Mouse (Mus musculus): ENCODE results near the gene Reep3. TPM values are rescaled to one million over a fixed set of nuclear protein-coding genes. Genes with fewer than 3 reads are reported as not detected.

Reep3 gene
- polyA plus RNA-seq, 1 experiment: 13.2 TPM

GRCm38 (mm10) chr10:67075931-67076878 is 20.5 kb downstream of the Reep3 start:
- DNase-seq: no peak
- WGBS: 96% methylated on average over 21 of the region's 21 CpGs
- Histone ChIP-seq H3K4me3 (ENCODE audit: control insufficient read depth, insufficient read depth, low read length) (no peak overlapping the region), H3K36me3 (ENCODE audit: control insufficient read depth, insufficient read depth, low read length) (no peaks in the 10 kb centered on the region), H3K27ac (ENCODE audit: control insufficient read depth, insufficient read depth, low read length) (no peak overlapping the region), H3K4me1 (replicated peaks; ENCODE audit: control insufficient read depth, insufficient read depth, low read length) (peaks cover 12% of the 10 kb centered on the region), H3K27me3 (ENCODE audit: control insufficient read depth, insufficient read depth, low read length) (no peaks in the 10 kb centered on the region)
- TF ChIP-seq CTCF (IDR thresholded peaks at IDR 0.05; ENCODE audit: borderline replicate concordance, control insufficient read depth, extremely low read depth, insufficient read depth, low read length, poor library complexity): no peak

DNA sequence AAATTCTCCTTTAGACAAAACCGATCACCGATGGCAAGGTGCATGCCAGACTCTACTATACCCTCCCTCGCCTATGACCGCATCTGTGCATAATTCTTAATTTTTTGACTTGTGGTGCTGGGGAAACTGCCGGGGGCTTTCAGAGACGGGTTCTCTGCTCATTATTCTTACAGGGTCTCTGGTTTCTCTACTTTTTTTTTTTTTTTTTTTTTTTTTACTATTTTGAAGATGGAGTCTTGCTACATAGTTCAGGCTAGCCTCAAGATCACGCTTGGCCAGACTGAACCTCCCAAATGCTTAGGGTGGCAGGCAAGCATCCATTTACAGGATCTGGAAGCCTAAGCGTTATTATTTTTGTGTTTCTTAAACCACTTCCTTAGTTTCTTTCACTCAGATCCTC is 23.2 kb downstream of the Reep3 start:
- TF ChIP-seq CTCF (IDR thresholded peaks at IDR 0.05; ENCODE audit: borderline replicate concordance, control insufficient read depth, extremely low read depth, insufficient read depth, low read length, poor library complexity): no peak
- TF ChIP-seq POLR2A (IDR thresholded peaks at IDR 0.05; ENCODE audit: control insufficient read depth, extremely low read depth, insufficient read depth, low read length, poor library complexity): no peak
- peaks cover 14% of the 10 kb centered on the region for H3K4me1 ChIP-seq (replicated peaks; ENCODE audit: control insufficient read depth, insufficient read depth, low read length)
- no peak for DNase-seq
- no peak overlapping the region for H3K27ac ChIP-seq (ENCODE audit: control insufficient read depth, insufficient read depth, low read length)
- H3K27me3 ChIP-seq (ENCODE audit: control insufficient read depth, insufficient read depth, low read length): no peaks in the 10 kb centered on the region
- H3K36me3 ChIP-seq (ENCODE audit: control insufficient read depth, insufficient read depth, low read length): no peaks in the 10 kb centered on the region
- 86% methylated on average over 8 of the region's 8 CpGs for WGBS
- no peak overlapping the region for H3K4me3 ChIP-seq (ENCODE audit: control insufficient read depth, insufficient read depth, low read length)

DNA sequence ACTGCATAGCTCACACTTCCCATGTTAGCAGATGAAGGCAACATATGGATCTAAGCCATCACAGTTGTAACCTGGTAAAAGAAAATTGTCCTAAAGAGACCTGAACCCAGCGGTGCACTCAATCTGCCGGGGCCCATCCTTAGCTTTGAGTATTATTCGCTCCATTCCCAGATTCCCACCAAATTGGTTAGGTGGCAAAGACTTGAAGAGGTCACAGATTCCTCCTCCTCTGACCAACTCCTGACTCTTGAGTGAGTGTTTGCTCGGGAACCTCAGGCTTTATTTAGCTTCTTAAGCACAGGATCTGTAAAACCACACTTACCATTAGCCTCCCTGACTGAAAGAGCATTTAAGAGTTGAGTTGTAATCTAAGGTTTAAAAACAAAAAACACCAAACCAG is 24.1 kb downstream of the Reep3 start:
- no peak for DNase-seq
- H3K27ac ChIP-seq (ENCODE audit: control insufficient read depth, insufficient read depth, low read length): no peak overlapping the region
- WGBS: 75% methylated on average over 4 of the region's 4 CpGs
- no peak overlapping the region for H3K4me3 ChIP-seq (ENCODE audit: control insufficient read depth, insufficient read depth, low read length)
- peaks cover 14% of the 10 kb centered on the region for H3K4me1 ChIP-seq (replicated peaks; ENCODE audit: control insufficient read depth, insufficient read depth, low read length)
- no peaks in the 10 kb centered on the region for H3K27me3 ChIP-seq (ENCODE audit: control insufficient read depth, insufficient read depth, low read length)
- TF ChIP-seq POLR2A (IDR thresholded peaks at IDR 0.05; ENCODE audit: control insufficient read depth, extremely low read depth, insufficient read depth, low read length, poor library complexity): no peak
- no peak for TF ChIP-seq CTCF (IDR thresholded peaks at IDR 0.05; ENCODE audit: borderline replicate concordance, control insufficient read depth, extremely low read depth, insufficient read depth, low read length, poor library complexity)
- no peaks in the 10 kb centered on the region for H3K36me3 ChIP-seq (ENCODE audit: control insufficient read depth, insufficient read depth, low read length)

DNA sequence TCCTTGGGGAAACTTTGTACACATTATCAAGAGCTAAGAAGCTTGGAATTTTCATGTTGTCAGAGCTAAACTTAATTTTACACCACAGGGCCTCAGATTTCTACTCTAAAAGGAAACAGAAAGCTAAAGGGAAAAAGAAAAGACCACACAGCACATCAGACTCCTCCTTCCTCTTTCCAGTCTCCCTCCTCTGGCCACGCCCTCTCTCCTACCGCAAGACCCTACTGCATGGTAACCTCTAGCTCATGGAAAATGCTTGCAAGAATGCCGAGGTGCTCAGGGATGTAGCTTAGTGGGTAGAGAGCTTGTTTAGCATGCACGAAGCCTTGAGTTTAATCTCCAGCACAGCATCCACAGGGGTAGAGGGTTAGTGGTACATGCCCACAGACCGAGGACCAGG is 24.9 kb downstream of the Reep3 start:
- peaks cover 14% of the 10 kb centered on the region for H3K4me1 ChIP-seq (replicated peaks; ENCODE audit: control insufficient read depth, insufficient read depth, low read length)
- 23% methylated on average over 5 of the region's 5 CpGs for WGBS
- H3K4me3 ChIP-seq (ENCODE audit: control insufficient read depth, insufficient read depth, low read length): no peak overlapping the region
- no peak overlapping the region for H3K27ac ChIP-seq (ENCODE audit: control insufficient read depth, insufficient read depth, low read length)
- H3K36me3 ChIP-seq (ENCODE audit: control insufficient read depth, insufficient read depth, low read length): no peaks in the 10 kb centered on the region
- H3K27me3 ChIP-seq (ENCODE audit: control insufficient read depth, insufficient read depth, low read length): no peaks in the 10 kb centered on the region
- peak; percentile 27 for DNase-seq
- TF ChIP-seq CTCF (IDR thresholded peaks at IDR 0.05; ENCODE audit: borderline replicate concordance, control insufficient read depth, extremely low read depth, insufficient read depth, low read length, poor library complexity) (no peak), POLR2A (IDR thresholded peaks at IDR 0.05; ENCODE audit: control insufficient read depth, extremely low read depth, insufficient read depth, low read length, poor library complexity) (no peak)

- H3K27ac ChIP-seq (ENCODE audit: control insufficient read depth, insufficient read depth, low read length): no peak overlapping the region
- no peaks in the 10 kb centered on the region for H3K36me3 ChIP-seq (ENCODE audit: control insufficient read depth, insufficient read depth, low read length)
- peaks cover 14% of the 10 kb centered on the region for H3K4me1 ChIP-seq (replicated peaks; ENCODE audit: control insufficient read depth, insufficient read depth, low read length)
- no peak for TF ChIP-seq POLR2A (IDR thresholded peaks at IDR 0.05; ENCODE audit: control insufficient read depth, extremely low read depth, insufficient read depth, low read length, poor library complexity)
- TF ChIP-seq CTCF (IDR thresholded peaks at IDR 0.05; ENCODE audit: borderline replicate concordance, control insufficient read depth, extremely low read depth, insufficient read depth, low read length, poor library complexity): no peak
- no peak overlapping the region for H3K4me3 ChIP-seq (ENCODE audit: control insufficient read depth, insufficient read depth, low read length)
- no peaks in the 10 kb centered on the region for H3K27me3 ChIP-seq (ENCODE audit: control insufficient read depth, insufficient read depth, low read length)
- no peak for DNase-seq
- 52% methylated on average over 4 of the region's 4 CpGs for WGBS
Observed at GRCm38 (mm10) chr10:67071389-67071788, 25.4 kb downstream of the Reep3 start.

DNA sequence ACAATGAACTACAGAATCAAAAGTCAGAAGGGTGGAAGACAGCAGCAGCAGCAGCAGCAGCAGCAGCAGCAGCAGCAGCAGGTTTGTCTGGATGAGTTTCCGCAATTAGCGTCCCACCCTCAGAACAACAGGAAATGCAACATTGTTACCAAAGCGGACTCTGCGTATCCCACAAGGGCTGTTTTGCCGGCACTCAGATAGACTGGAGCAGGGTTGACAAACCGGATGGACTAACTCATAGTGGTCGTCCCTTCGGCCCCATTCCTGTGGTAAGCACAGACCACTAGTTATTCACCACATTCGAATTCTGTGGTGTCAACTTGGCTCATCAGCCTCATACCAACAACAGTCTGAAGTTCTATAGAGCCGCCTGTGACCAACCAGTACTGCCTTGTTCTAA is 27.7 kb downstream of the Reep3 start:
- H3K4me3 ChIP-seq (ENCODE audit: control insufficient read depth, insufficient read depth, low read length): 0 out of 2 replicates have a peak overlapping the region, but pooled peaks have one; percentile 12
- WGBS: 9% methylated on average over 10 of the region's 10 CpGs
- TF ChIP-seq POLR2A (IDR thresholded peaks at IDR 0.05; ENCODE audit: control insufficient read depth, extremely low read depth, insufficient read depth, low read length, poor library complexity) (no peak), CTCF (IDR thresholded peaks at IDR 0.05; ENCODE audit: borderline replicate concordance, control insufficient read depth, extremely low read depth, insufficient read depth, low read length, poor library complexity) (no peak)
- no peak for DNase-seq
- H3K27me3 ChIP-seq (ENCODE audit: control insufficient read depth, insufficient read depth, low read length): no peaks in the 10 kb centered on the region
- H3K4me1 ChIP-seq (replicated peaks; ENCODE audit: control insufficient read depth, insufficient read depth, low read length): peaks cover 14% of the 10 kb centered on the region
- no peak overlapping the region for H3K27ac ChIP-seq (ENCODE audit: control insufficient read depth, insufficient read depth, low read length)
- H3K36me3 ChIP-seq (ENCODE audit: control insufficient read depth, insufficient read depth, low read length): no peaks in the 10 kb centered on the region
